Mouse (Mus musculus) T-helper 17 cell (primary cell): ENCODE measurements around the gene Cpne1.

Source experiments
- in situ Hi-C, 2 experiments: fragments of 300-600 bp; cut with MboI, MseI; formaldehyde crosslinking; loops; 1 replicate in 1 of 2; 2 replicates in 1 of 2; pipeline ENCODE4 v1.15.1; 2025; ENCODE audit warnings: high pct_unique_total_duplicates in 2 of 2

The Cpne1 gene

GRCm38 (mm10) chr2:156080391-156080790 lies 31.4 kb downstream of the Cpne1 start:
- in situ Hi-C loops, result no loop called here

GRCm38 (mm10) chr2:156079674-156080073 lies 32.1 kb downstream of the Cpne1 start:
- in situ Hi-C loops, result no loop called here

- in situ Hi-C loops, result no loop called here
Observed at GRCm38 (mm10) chr2:156079183-156079560, 32.6 kb downstream of the Cpne1 start.

GRCm38 (mm10) chr2:156078421-156079182 lies 33.2 kb downstream of the Cpne1 start:
- in situ Hi-C loops, result no loop called here

GRCm38 (mm10) chr2:156077461-156077860 lies 34.3 kb downstream of the Cpne1 start:
- in situ Hi-C loops, result no loop called here

- in situ Hi-C loops, result no loop called here
Observed at GRCm38 (mm10) chr2:156073725-156074124, 38.0 kb downstream of the Cpne1 start.

- in situ Hi-C loops, result no loop called here
Observed at GRCm38 (mm10) chr2:156071236-156071635, 40.5 kb downstream of the Cpne1 start.

- in situ Hi-C loops, result no loop called here
Observed at GRCm38 (mm10) chr2:156067916-156068315, 43.8 kb downstream of the Cpne1 start.

- in situ Hi-C loops, result no loop called here
Observed at GRCm38 (mm10) chr2:156066126-156066525, 45.6 kb downstream of the Cpne1 start.

- in situ Hi-C loops, result no loop called here
Observed at GRCm38 (mm10) chr2:156065099-156066041, 46.4 kb downstream of the Cpne1 start, which contains the start of gene Spag4. TSS of gene Spag4 (plus strand) at chr2:156065175.

GRCm38 (mm10) chr2:156052816-156053215 lies 58.9 kb downstream of the Cpne1 start, which contains the start of gene Fer1l4:
TSS of gene Fer1l4 (minus strand) at chr2:156052947.
- in situ Hi-C loops, result no loop called here

GRCm38 (mm10) chr2:156047929-156048328 lies 63.8 kb downstream of the Cpne1 start:
- in situ Hi-C loops, result loop anchor here (10.0 kb wide), 2 partner anchors 1027 to 1073 kb away; partner anchors contain the start of gene Soga1 (in 1 of the 2)

GRCm38 (mm10) chr2:156042903-156043302 lies 68.9 kb downstream of the Cpne1 start:
- in situ Hi-C loops, result loop anchor here (10.0 kb wide), 2 partner anchors 1032 to 1068 kb away; partner anchors contain the start of gene Soga1 (in 1 of the 2)

- in situ Hi-C loops, result loop anchor here in 1 of 2 experiments (10.0 kb wide), 1 partner anchor 1405 kb away; no protein-coding TSS in a partner anchor
Observed at GRCm38 (mm10) chr2:156039390-156039789, 72.4 kb downstream of the Cpne1 start.

GRCm38 (mm10) chr2:156025482-156025881 lies 86.3 kb downstream of the Cpne1 start:
- in situ Hi-C loops, result no loop called here
